Mouse (Mus musculus) spleen, adult 18-20 months (tissue): ENCODE data around the gene Usp20.

Experiments
- DNase-seq, 2 experiments: peaks; one replicate each; pipeline ENCODE4 v3.0.0; 2022; ENCODE audit warnings: mixed read lengths in 2 of 2

Usp20 gene

DNA sequence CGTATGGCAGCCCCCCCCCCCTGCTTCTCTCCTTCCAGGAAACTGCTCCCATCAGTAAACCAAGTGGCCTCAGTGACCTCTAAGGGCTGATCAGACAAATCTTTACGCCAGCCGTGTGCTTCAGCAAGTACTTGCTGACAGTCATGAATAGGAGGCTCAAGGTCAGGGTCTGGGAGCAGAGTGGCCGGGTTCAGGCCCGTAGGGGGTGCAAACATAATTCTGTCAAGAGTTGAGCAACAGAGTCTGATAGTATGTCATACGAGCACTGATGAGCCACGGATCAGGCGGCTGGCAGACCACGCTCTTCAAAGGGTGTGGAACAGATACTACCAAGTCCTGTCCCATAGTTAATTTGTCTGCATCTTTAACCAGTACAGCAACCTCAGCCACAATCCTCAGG is 8.1 kb downstream of the Usp20 start:
- no peak for DNase-seq

DNA sequence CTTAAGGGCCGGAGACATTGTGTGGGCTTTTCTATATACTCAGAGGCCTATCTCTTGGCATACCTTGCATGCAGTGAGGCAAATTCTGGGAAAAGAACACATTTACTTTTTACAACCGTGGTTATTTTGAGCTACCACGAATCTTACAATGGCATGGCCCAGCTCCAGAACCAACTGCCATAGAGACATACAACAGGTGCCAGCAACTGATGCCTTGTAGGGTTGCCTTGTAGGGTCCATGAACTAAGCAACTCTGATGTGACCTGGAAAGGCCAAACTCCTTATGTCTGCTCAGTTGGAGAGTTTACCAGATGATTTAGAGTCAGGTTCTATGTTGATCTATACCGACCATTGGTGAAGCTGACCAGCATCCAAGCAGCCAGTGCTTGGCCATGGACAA is 12.8 kb downstream of the Usp20 start:
- DNase-seq = no peak

DNA sequence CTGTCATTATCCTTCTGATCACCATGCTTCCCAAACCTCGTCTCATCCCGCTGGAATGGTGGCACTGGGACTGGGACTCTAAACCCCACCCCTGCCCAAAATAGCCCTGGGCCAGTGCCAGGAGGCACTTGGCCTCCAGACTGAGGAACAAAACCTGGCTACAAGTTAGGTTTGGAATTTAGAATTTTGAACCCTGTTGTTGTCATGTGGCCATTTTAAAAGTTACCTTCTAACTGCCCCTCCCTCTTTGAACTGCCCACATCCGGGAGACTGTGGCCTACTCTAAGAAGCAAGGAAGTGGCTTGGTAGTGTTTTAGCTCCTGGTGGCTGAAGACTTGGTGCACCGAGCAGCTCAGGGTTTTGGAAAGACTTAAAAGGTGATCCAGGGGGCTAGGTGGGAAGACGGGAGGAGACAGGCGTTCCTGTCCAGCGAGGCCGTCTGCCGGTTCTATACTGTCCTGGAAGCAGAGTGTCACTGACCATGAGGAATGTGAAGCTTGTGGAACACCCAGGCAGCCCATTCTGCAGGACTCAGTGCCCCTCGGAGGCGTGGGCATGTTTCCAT is 13.4 kb downstream of the Usp20 start:
- DNase-seq = no peak

DNA sequence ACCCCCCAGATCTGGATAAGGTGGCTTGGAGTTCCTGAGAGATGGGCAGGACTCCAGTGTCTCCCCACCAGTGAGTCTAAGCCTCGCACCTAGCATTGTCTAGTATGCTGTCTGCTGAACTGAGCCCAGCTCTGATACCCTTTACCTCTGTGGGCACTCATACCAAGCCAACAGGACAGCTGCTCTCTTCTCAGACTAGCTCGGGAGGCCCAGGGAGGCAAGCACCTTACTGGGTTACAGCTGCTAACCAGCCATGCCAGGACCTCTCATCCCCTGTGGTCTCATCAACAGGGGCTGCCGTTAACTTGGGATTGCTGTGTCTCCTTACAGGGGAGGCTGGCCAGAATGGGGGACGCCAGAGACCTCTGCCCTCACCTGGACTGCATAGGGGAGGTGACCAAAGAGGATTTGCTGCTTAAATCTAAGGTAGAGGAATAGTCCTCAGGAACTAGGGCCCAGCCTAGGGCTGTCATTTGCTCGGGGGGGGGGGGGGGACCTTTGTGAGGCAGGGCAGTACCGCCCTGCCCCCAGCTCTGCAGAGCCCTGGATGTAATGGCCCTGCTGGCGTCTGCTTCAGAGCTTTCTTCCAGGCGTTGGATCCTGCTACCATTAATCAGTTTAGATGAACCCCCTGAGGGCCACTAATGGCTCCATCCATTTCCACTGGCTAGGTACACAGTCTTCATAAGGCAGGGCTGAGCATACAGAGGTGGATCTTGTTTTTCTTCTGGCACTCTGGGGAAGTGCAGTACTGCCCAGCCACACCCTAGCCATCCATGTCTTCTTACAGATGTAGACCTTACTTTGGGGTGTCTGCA is 16.6 kb downstream of the Usp20 start:
- DNase-seq = no peak

DNA sequence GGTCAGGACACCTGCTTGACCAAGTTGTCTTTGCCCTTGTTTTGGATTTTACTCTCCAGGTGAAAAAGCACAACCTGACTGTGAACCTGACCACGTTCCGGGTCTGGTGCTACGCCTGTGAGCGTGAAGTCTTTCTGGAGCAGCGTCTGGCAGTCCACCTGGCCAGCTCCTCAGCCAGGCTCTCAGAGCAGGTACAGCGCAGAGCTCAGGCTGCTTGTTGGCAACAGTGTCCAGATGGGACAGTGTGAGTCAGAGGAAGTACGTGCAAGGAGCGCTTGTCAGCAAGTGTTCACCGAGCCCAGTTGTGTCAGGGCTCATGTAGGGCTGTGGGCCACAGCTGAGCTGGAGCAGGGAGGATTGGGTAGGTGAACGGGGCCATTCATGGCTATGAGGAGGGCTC is 20.8 kb downstream of the Usp20 start:
- DNase-seq = no peak

DNA sequence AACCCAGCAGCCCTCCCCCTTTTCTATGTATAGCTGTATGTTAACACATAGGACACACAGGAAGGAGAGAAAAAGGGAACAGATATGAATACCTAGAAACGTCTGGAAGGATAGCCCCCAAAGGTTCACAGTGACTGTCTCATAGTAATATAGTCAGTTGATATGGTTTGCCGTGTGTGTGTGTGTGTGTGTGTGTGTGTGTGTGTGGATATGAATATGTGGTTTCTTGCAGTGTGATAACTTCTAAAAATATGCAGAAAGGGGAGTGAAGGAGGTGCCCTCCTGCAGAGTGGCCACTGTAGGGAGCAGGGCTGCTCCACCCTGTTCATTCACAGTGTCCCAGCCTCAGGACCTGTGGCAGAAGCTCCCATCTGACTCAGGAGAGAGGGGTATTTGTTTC is 23.4 kb downstream of the Usp20 start:
- no peak for DNase-seq

DNA sequence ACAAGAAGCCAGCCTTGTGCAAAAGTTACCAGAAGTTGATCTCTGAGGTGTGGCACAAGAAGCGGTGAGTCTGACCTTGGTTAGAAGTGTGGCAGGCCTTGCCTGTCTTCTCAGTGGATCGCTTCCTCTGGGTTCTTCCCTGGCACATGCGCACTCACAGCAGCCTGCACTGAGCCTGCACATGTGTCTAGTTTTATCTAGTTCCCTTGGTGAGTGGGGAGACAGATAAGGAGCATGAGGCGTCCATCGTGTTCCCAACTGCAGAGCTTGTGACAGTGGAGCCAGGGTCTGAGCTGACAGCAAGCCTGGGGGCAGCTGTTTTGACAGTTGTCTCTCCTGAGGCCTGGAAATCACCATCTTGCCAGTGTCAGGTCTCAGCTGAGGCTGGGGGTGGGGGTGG is 24.4 kb downstream of the Usp20 start:
- DNase-seq = no peak

DNA sequence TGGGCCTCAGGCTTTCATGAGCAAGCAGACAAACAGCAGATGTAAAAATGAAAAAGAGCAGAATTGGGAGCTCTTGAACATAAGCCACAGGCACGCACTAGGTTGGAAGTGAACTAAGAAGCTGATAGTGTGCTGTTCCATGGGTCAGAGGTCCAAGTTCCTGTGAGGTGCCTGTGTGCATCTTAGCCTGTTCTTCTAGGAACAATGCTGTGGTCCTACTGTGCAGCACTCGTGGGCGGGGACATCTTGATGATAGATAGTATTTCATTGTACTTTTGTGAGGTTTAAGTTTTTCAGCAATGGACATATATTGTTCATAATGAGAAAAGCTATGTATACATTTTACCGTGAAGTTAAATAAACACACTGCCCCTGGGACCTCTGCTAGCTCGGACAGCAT is 25.1 kb downstream of the Usp20 start:
- DNase-seq = no peak

DNA sequence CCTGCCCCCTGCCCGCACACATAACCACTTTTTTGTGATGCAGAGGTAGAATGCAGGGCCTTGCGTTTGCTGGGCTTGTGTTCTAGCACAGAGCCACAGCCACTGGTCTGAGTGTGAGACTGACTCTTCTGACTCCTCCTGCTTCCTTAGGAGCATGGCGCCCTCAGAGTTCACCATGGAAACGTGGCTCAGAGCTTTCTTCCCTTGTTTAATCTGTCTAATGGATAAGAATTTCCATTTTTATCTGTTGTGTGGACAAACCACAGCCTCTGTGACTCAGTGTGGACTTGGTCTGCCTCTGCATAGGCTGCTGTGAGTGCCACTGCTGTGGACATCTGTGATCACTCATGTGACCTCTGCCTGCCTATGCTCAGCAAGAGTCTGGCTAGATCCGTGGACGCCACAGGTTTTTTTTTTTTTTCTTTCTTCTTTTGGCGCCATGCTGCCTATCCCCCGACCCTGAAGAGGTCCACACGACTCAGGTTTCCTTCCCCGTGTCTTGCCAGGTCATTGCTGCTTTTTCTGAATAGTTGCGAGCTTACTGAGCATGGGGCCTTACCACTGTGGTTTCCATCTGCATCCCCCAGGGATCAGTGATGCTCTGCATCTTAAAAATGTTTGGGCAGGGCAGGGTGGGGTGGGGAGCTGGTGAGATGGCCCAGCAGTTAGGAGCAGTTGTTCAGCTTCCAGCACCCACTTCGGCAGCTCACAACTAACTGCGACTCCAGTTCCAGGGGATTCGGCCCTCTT is 31.5 kb downstream of the Usp20 start:
- no peak for DNase-seq

DNA sequence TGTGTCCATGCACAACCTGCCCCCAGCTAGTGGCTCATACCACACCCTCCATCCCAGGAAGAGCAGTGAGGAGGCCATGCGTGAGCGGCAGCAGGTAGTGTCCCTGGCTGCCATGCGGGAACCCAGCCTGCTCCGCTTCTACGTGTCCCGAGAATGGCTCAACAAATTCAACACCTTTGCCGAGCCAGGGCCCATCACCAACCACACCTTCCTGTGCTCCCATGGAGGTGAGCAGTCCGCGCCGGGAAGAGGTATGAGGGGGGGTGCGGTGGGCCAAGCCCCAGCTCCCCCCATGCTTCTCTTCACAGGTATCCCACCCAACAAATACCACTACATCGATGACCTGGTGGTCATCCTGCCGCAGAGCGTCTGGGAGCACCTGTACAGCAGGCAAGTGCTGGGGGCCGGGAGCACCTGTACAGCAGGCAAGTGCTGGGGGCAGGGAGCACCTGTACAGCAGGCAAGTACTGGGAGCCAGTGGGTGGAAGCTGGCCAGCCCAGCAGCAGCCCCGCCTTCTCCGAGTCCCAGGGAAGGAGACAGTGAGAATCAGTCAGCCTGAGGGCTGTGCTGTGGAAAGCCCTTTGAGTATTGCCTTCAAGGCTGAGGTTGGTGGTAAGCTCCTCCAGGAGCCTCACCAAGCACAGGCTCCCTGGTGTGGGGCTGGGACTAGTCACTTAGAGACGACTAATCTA is 35.7 kb downstream of the Usp20 start:
- no peak for DNase-seq

DNA sequence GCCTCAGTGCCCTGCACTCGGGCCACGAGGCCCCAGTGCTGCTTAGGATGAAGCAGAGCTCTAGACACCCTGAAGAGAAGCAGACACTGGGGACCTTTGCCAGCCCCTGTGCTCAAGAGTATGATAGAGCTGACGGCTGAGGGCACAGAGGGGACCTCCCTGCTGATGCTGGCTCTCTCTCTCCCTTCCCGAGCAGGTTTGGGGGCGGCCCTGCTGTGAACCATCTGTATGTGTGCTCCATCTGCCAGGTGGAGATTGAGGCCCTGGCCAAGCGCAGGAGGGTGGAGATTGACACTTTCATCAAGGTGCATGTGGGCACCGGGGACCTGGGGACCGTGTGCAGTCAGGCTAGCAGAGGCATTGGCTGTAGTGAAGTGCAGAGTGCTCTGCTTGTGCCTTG is 36.4 kb downstream of the Usp20 start:
- DNase-seq = no peak

DNA sequence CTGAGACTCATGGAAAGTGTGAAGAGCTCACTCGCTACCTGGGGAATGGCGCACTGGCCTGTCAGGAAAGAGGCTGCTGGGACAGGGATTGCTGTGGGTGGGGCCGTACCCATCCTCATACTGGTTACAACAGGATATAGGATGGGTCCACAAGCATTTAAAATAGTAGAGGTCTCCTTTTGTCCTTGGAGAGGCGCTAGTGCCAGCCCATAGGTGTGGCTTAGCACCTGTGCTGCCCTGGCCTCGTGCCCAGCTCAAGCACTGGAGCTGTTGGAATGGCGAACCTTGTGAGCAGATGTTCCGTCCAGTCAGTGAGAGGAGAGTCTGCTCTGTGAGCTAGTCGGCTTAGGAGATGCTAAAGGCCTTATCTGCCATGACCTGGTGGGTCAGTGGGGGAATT is 36.9 kb downstream of the Usp20 start:
- DNase-seq = no peak

DNA sequence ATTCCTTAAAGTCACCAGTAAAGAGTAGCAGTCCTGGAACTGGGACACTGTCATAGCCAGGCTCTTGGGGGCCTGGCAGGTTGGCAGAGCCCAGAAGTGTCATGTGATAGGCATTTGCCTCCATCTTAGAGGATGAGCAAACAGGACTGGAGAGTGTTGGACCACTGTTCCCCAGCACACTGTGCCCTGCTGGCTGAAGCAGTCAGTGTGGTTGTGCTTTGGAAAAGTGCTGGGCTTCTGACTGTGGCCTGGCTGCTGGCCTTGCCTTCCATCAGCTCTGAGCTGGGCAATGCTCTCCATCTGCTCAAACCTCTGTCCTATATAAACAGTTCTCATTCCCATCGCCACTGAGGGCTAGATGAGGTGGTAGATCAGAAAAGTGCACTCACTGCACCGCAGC is 38.1 kb downstream of the Usp20 start:
- no peak for DNase-seq

DNA sequence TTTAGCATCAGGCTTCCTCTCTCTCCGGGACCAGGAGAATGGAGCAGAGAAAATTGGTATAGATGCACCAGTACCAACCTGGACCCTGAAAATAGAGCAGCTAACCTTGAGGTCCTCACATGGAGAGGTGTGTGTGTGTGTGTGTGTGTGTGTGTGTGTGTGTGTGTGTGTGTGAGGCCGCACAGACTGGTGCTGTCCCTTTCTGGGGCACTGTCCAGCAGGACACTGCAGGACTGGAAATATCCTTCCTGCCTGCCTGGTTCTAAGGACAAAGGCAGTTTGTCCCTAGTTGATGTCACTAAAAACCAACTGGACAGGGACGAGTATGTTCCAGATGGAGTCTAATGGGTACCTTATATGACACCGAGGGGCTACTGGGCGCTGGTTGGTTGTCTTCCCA is 41.9 kb downstream of the Usp20 start:
- DNase-seq = no peak

DNA sequence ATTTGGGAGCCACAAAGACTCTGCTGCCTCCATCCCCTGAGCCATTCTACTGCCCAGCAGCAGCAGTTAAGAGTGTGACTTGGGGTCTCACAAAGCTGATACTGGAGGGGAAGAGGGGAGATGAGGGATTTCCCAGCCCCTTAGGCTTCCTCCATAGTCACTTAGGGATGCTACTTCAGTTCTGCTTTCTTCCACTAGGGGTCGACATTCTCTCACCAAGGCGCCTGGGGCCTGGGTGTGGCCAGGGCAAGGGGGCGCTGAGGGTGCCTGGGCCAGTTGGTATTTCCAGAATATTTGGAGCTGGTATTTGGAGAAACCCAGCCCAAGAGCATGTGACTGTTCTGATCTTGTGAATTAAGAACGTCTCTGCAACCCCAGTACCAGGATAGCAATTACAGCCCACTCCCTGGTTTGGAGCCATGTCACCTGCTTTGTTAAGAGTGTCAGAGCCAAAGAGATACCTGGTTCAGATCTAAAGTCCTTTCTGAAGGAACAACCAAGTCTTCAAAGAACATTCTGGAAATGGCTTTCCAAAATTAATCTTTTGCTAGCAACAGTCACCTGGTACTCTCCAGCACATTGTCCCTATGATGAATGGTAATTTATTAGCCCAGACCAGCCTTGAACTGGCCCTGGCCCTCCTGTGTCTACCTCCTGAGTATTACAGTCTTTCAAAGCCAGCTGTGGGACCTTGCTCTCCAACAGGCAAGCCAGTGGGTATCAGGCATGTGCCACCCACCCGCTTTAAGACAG is 42.7 kb downstream of the Usp20 start:
- peak; percentile 22 to 62 for DNase-seq

DNA sequence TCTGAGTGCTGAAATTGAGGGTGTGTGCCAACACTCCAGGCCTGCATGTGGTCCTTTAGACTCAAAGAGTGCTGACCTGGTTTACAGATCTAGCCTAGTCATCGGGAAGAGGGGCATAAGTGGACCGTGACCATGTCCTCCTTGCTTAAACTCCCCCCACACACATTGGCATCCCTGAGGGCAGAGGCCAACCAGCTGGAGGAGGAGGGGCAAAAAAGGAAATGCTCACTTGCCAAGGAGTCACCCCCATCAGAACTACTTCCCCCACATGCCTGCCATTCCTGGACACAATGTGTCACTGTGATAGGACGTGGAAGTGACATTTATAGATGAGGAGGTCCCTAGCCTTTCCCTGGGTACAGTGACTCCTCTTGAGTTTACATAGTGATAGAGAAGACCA is 43.4 kb downstream of the Usp20 start:
- DNase-seq = no peak

DNA sequence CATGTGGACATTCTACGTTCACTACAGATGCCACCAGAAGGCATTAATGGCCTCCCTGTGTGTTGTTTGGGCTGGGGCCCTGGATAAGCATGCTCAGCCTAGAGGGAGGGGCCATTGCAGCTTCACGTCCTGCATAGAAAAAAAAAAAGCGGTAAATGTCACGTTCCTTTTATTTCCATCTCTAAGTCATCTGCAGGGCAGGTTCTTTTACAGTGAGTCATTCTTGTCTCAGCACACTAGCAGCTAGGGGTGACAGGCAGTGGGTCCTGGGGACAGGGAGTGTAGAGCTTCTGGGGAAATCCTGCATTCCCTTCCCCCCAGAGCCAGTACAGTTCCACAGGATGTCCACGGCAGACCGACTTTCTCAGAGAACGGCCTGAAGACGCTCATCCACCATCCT is 44.6 kb downstream of the Usp20 start:
- DNase-seq = no peak

DNA sequence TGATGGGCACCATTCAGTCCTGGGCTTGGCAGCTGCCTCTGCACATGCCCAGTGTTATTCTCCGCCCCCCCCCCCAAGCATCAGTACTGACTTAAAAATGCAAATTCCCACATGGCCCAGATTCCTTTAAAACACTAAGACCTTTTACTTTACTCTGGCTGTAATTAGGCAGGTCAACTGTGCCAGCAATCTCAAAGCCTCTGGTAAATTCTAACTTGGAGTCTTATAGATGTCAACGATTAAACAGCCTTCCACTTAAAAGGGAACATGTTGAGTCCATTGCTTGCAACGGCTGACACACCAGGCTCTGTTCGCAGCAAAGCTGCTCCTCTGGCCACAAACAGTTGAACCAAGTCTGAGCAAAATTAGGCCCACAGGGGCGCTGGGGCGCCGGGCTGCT is 49.9 kb downstream of the Usp20 start:
- DNase-seq = no peak

DNA sequence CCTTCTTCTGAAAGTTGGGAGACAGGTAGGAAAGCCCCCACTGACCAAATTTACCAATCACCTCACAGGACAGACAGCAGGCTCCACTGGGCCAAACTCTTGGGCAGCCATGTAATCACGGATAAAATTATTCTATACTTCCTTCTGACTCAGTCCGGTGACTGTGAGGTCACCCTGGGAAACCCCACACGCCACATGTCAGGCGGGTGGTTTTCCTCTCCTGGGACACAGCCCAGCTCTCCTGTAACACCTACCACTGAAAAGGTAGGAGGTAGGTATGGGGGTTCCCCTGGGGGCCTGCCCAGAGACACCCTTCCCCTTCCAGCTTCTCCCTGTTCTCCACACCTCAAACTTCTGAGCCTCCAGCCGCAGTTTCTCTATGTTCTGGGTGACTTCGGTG is 54.7 kb downstream of the Usp20 start:
- DNase-seq = peak in 1 of 2 experiments; percentile 27

DNA sequence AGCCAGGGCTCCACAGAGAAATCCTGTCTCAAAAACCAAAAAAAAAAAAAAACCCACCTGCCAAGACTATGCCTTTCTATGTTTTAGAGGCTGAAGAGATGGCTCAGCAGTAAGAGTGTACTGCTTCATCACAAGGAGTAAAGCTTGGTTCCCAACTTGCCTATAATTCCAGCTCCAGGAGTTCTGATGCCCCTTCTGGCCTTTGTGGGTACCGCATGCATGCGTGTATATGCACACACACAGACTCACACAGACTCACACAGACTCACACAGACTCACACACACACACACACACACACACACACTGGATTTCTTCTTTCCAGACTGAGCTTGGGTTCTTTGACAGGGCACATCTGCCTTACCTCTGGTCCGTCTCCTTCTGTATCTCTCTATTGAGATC is 58.0 kb downstream of the Usp20 start:
- DNase-seq = no peak

DNA sequence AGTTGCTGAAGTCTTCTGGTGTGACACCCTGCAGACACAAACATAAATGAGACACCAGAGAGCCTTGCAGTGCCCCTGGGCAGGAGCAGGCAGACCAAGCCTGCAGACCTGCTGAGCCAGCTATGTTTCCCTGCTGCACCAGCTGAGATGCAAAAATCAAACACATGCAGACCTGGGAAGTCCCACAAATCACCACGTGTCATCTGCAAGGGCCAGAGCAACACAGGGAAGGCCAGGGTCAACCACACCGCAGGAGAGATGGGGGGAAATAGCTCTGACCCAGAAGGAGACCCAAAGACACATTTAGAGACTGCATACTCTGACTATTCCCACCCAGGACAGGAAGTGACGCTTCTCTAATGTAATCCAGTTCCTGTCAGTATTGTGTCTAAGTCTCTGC is 58.4 kb downstream of the Usp20 start:
- no peak for DNase-seq

DNA sequence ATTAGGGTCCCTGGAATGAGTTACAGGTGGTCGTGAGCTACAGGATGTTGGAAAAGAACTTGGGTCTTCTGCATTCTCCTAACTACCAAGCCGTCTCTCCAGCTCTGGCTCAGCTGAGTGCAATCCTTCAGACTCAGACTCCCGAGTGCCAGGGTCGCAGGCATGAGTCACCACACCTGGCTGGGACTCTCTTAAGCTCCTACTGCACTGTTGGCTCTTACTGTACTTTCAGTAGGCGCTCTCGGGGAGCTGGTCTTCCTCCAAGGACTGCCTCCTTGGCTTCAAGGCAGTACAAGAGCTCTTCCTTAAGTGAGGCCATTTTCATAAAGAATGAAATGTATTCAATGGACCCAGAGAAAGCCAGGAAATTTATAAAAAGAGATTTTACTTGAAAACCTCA is 59.3 kb downstream of the Usp20 start:
- DNase-seq = no peak

DNA sequence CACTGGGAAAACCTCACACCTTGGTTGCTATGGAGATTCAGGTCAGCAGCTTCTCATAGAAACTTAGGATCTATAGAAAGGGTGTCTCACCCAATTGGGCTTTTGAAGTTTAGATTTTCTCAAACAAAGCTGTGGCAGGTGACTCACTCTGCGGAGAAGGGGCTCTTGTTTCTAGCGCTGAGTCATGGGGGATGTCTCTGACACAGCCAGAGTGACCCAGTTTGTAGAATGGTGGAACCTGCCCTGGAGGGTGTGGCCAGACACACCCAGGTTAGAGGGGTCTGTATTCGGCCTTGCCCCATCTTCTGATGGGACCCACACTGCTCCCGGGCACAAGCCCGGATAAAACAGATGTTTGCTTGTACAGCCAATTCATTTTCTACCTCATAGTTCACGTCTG is 60.8 kb downstream of the Usp20 start:
- DNase-seq = no peak
